Mouse (Mus musculus): Measurements from ENCODE around the gene Polr2b. TPM values are rescaled to one million over a fixed set of nuclear protein-coding genes. Genes with fewer than 3 reads are reported as not detected.

The Polr2b gene
- polyA plus RNA-seq, 1 experiment, result 60.6 TPM

- TF ChIP-seq POLR2A (IDR thresholded peaks at IDR 0.05; ENCODE audit: borderline replicate concordance, extremely low read depth, insufficient read depth, insufficient read length, poor library complexity, severe bottlenecking) (no peak), CTCF (IDR thresholded peaks at IDR 0.05; ENCODE audit: borderline replicate concordance, extremely low read depth, insufficient read depth, insufficient read length) (no peak)
- DNase-seq (ENCODE audit: low read depth), result no peak
Observed at GRCm38 (mm10) chr5:77351691-77352090, 41.7 kb downstream of the Polr2b start.

- no peak for TF ChIP-seq POLR2A (IDR thresholded peaks at IDR 0.05; ENCODE audit: borderline replicate concordance, extremely low read depth, insufficient read depth, insufficient read length, poor library complexity, severe bottlenecking)
- TF ChIP-seq CTCF (IDR thresholded peaks at IDR 0.05; ENCODE audit: borderline replicate concordance, extremely low read depth, insufficient read depth, insufficient read length), result peak; percentile 99
Observed at GRCm38 (mm10) chr5:77354361-77354787, 44.4 kb downstream of the Polr2b start.

DNA sequence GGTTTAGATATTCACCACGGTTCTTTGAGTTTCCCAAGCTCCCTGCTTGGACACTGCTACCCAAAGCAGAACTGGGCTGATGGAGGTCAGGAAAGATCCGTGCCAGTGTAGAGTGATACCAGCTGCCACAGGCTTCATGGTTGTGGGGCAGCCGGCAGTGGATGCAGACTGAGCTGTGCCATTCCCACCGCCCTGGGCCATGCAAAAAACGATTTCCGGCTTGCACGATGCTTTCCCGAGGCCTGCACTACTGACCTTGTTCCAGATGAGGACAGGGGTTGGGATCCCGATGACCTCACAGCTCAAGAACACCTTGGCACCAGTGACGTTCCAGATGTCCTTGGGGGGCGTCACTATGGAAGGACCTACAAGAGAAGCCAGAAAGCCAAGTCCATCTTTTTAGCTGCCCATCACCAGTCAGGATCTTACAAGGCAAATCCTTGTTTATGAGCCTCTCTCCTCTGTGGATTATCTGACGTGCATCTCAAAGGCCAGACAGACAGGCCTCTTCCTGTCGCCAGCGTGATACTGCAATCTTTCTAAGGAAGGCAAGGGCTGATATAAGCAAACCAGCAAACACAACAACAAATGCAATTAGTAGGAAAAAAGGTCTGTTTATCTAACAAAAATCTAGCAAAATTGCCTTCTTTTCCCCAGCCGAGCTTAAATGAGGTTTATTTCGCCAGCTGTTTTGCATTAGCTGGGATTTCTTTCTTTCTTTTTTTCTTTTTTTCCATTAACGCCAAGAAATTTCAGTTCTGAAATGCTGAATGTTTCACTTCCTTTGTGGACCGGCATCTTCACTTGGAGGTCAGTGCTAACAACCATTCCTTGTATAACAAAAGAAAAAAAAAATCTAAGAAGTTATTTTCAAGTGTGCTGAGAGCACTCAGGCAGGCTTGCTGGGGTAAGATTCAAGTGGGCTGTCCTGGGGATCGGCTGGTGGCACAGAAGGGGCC lies 45.6 kb downstream of the Polr2b start:
- no peak for DNase-seq (ENCODE audit: low read depth)
- TF ChIP-seq CTCF (IDR thresholded peaks at IDR 0.05; ENCODE audit: borderline replicate concordance, extremely low read depth, insufficient read depth, insufficient read length), result no peak
- no peak for TF ChIP-seq POLR2A (IDR thresholded peaks at IDR 0.05; ENCODE audit: borderline replicate concordance, extremely low read depth, insufficient read depth, insufficient read length, poor library complexity, severe bottlenecking)

More at GRCm38 (mm10) chr5:77354361-77354787, 44.4 kb downstream of the Polr2b start:
- peak; percentile 91 for DNase-seq (ENCODE audit: low read depth)

GRCm38 (mm10) chr5:77357405-77358149 lies 47.6 kb downstream of the Polr2b start:
- TF ChIP-seq CTCF (IDR thresholded peaks at IDR 0.05; ENCODE audit: borderline replicate concordance, extremely low read depth, insufficient read depth, insufficient read length) (no peak), POLR2A (IDR thresholded peaks at IDR 0.05; ENCODE audit: borderline replicate concordance, extremely low read depth, insufficient read depth, insufficient read length, poor library complexity, severe bottlenecking) (no peak)
- DNase-seq (ENCODE audit: low read depth), result peak; percentile 47

DNA sequence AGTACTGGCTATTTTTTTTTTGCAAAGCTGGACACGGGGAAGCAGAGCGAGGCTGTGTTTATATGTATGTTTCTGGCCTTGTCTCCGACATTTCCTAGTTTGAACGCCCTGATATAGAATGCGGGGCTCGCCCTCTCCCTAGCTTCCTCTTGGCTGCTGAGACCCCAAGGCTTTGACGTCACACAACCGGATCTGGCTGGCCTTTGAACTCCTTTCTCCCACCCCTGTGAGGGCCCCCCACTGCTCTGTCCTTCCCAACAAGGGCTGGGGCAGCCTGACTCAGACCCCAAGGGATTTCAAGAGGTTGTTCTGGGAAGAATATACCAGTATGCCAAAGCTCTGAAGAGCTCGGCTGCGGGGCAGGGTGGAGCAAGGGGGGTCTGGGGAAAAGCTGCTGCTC lies 48.4 kb downstream of the Polr2b start:
- TF ChIP-seq POLR2A (IDR thresholded peaks at IDR 0.05; ENCODE audit: borderline replicate concordance, extremely low read depth, insufficient read depth, insufficient read length, poor library complexity, severe bottlenecking) (no peak), CTCF (IDR thresholded peaks at IDR 0.05; ENCODE audit: borderline replicate concordance, extremely low read depth, insufficient read depth, insufficient read length) (no peak)
- peak; percentile 71 for DNase-seq (ENCODE audit: low read depth)

GRCm38 (mm10) chr5:77359971-77360370 lies 50.0 kb downstream of the Polr2b start:
- no peak for DNase-seq (ENCODE audit: low read depth)

DNA sequence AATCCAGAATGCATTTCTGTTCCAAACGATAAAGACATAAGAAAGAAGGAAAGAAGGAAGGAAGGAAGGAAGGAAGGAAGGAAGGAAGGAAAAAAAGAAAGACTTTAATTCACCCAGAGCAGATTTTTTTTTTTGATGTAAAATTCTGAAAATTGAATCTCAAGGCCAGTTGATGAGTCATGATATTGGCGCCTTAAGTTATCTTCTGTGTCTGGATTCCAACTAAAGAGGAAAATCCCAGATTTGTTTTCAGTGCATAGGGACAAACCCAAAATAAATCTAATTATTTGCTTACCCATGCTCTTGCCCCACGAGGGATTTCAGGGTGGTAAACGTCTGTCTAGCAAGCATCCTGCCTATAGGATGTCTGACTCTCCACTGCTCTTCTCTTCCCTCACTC lies 51.1 kb downstream of the Polr2b start:
- no peak for DNase-seq (ENCODE audit: low read depth)
- no peak for TF ChIP-seq CTCF (IDR thresholded peaks at IDR 0.05; ENCODE audit: borderline replicate concordance, extremely low read depth, insufficient read depth, insufficient read length)
- no peak for TF ChIP-seq POLR2A (IDR thresholded peaks at IDR 0.05; ENCODE audit: borderline replicate concordance, extremely low read depth, insufficient read depth, insufficient read length, poor library complexity, severe bottlenecking)

More at GRCm38 (mm10) chr5:77359971-77360370, 50.0 kb downstream of the Polr2b start:
- TF ChIP-seq POLR2A (IDR thresholded peaks at IDR 0.05; ENCODE audit: borderline replicate concordance, extremely low read depth, insufficient read depth, insufficient read length, poor library complexity, severe bottlenecking) (no peak), CTCF (IDR thresholded peaks at IDR 0.05; ENCODE audit: borderline replicate concordance, extremely low read depth, insufficient read depth, insufficient read length) (no peak)

- TF ChIP-seq CTCF (IDR thresholded peaks at IDR 0.05; ENCODE audit: borderline replicate concordance, extremely low read depth, insufficient read depth, insufficient read length) (no peak), POLR2A (IDR thresholded peaks at IDR 0.05; ENCODE audit: borderline replicate concordance, extremely low read depth, insufficient read depth, insufficient read length, poor library complexity, severe bottlenecking) (no peak)
- no peak for DNase-seq (ENCODE audit: low read depth)
Observed at GRCm38 (mm10) chr5:77362120-77362519, 52.2 kb downstream of the Polr2b start.

DNA sequence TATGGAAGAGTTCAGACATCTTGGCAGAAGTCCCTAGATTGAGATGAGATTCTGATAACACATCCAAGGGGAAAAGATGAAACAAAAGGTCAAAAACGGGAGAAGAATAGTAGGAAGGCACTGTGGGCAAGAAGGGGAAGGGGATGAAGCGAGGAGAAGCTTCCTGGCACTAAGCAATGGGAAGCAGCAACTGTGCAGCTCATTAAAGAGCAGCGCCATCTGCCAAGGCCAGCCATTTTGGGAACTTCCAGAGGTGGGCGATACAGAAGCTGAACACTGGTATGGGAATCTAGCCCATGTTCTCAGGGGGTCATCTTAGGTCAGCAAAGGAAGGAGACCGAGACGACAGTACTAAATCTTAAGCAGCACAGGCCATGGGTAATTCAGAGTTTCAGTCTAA lies 53.7 kb downstream of the Polr2b start:
- TF ChIP-seq CTCF (IDR thresholded peaks at IDR 0.05; ENCODE audit: borderline replicate concordance, extremely low read depth, insufficient read depth, insufficient read length) (no peak), POLR2A (IDR thresholded peaks at IDR 0.05; ENCODE audit: borderline replicate concordance, extremely low read depth, insufficient read depth, insufficient read length, poor library complexity, severe bottlenecking) (no peak)
- no peak for DNase-seq (ENCODE audit: low read depth)

GRCm38 (mm10) chr5:77364443-77365038 lies 54.6 kb downstream of the Polr2b start:
- DNase-seq (ENCODE audit: low read depth), result no peak
- TF ChIP-seq CTCF (IDR thresholded peaks at IDR 0.05; ENCODE audit: borderline replicate concordance, extremely low read depth, insufficient read depth, insufficient read length), result no peak
- TF ChIP-seq POLR2A (IDR thresholded peaks at IDR 0.05; ENCODE audit: borderline replicate concordance, extremely low read depth, insufficient read depth, insufficient read length, poor library complexity, severe bottlenecking), result no peak

DNA sequence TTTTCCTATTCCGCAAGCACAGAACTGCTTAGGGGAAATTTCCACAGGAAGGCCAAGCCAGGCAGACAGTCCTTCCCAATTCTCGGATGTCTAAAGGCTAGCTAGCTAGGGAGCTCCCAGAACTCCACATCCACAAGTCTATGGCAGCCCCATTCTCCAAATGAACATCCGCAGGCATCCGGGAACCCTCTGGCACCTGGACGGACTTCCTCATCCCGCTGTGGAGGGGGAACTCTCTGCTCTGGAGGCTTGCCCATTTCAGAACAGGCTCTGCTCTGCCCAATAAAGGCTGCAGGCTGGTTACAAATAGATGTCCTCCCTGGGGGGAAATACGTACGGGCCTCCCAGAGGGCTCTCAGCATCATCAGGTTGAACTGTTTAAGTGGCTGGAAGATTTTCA lies 56.4 kb downstream of the Polr2b start:
- DNase-seq (ENCODE audit: low read depth), result no peak
- TF ChIP-seq POLR2A (IDR thresholded peaks at IDR 0.05; ENCODE audit: borderline replicate concordance, extremely low read depth, insufficient read depth, insufficient read length, poor library complexity, severe bottlenecking) (no peak), CTCF (IDR thresholded peaks at IDR 0.05; ENCODE audit: borderline replicate concordance, extremely low read depth, insufficient read depth, insufficient read length) (no peak)

Data from brain, embryonic 14.5 days (tissue).